Mouse (Mus musculus) MN1 (cell line): ENCODE measurements at regions not wholly inside any gene's neighbourhood (a gene's known extent, or its start where the extent isn't known, plus 50 kb on each side); places are given as distances from the start of the nearest gene placed in this dataset.

ENCODE experiments used
- DNase-seq: peaks from one replicate; pipeline ENCODE4 v3.0.0-alpha.2; 2016; ENCODE audit warnings: low spot score

- DNase-seq: no peak
Measured at GRCm38 (mm10) chr10:105704472-105705235, 130.4 kb upstream of the Tmtc2 start.

GRCm38 (mm10) chr10:105693131-105693530 is 118.9 kb upstream of the Tmtc2 start:
- DNase-seq: no peak

GRCm38 (mm10) chr10:105689388-105689787 is 115.1 kb upstream of the Tmtc2 start:
- no peak for DNase-seq

GRCm38 (mm10) chr10:105688879-105689278 is 114.6 kb upstream of the Tmtc2 start:
- DNase-seq: no peak

- DNase-seq: no peak
Measured at GRCm38 (mm10) chr10:105686876-105687275, 112.6 kb upstream of the Tmtc2 start.

- DNase-seq: no peak
Measured at GRCm38 (mm10) chr10:105679598-105679997, 105.3 kb upstream of the Tmtc2 start.

GRCm38 (mm10) chr10:105666959-105667358 is 92.7 kb upstream of the Tmtc2 start:
- DNase-seq: peak; percentile 37

- DNase-seq: no peak
Measured at GRCm38 (mm10) chr10:105660761-105661160, 86.5 kb upstream of the Tmtc2 start.

GRCm38 (mm10) chr10:105656788-105657187 is 82.5 kb upstream of the Tmtc2 start:
- DNase-seq: no peak

GRCm38 (mm10) chr10:105652475-105652874 is 78.2 kb upstream of the Tmtc2 start:
- DNase-seq: no peak

- DNase-seq: no peak
Measured at GRCm38 (mm10) chr10:105639011-105639451, 64.8 kb upstream of the Tmtc2 start.

GRCm38 (mm10) chr10:105638500-105638899 is 64.2 kb upstream of the Tmtc2 start:
- DNase-seq: no peak

GRCm38 (mm10) chr10:105626842-105627241 is 52.6 kb upstream of the Tmtc2 start:
- no peak for DNase-seq

GRCm38 (mm10) chr10:105625324-105625950 is 51.2 kb upstream of the Tmtc2 start:
- DNase-seq: no peak
